Mouse (Mus musculus) forebrain, embryonic 12.5 days (tissue): Measurements from ENCODE around the gene Plekha6. TPM values are rescaled to one million over a fixed set of nuclear protein-coding genes. Genes with fewer than 3 reads are reported as not detected.
A peak's percentile ranks its signal among the peaks of the same experiment; 100 is the strongest.
"Not testable (repeated sequence)": the region's sequence is repeated elsewhere in the genome, so short reads cannot be mapped to it uniquely, and the experiment has no call there.

Experiments used
- ATAC-seq: fragments of 200-750 bp; cut with Nextera tagmentation; 2 replicates; pipeline ENCODE4 v1.8.0; 2017; ENCODE audit warnings: moderate TSS enrichment; ENCODE audit not compliant: low FRiP score
- H3K27ac ChIP-seq: fragments of 300-500 bp; sonication (generic); 2 replicates; pipeline ENCODE4 v1.5.1; 2016; ENCODE audit warnings: mild to moderate bottlenecking
- H3K27me3 ChIP-seq: fragments of 300-500 bp; sonication (generic); 2 replicates; pipeline ENCODE4 v1.6.1; 2016; ENCODE audit warnings: mild to moderate bottlenecking
- H3K36me3 ChIP-seq: fragments of 300-500 bp; sonication (generic); replicated peaks from 2 replicates; pipeline ENCODE4 v1.6.1; 2016; ENCODE audit warnings: mild to moderate bottlenecking
- H3K4me1 ChIP-seq: fragments of 300-500 bp; sonication (generic); 2 replicates; pipeline ENCODE4 v1.6.1; 2016
- H3K4me2 ChIP-seq: fragments of 300-500 bp; sonication (generic); 2 replicates; pipeline ENCODE4 v1.6.1; 2016; ENCODE audit warnings: mild to moderate bottlenecking, moderate library complexity
- H3K4me3 ChIP-seq: fragments of 300-500 bp; sonication (generic); replicated peaks from 2 replicates; pipeline ENCODE4 v1.5.1; 2016; ENCODE audit warnings: mild to moderate bottlenecking
- H3K9ac ChIP-seq: fragments of 300-500 bp; sonication (generic); 2 replicates; pipeline ENCODE4 v1.6.1; 2016; ENCODE audit warnings: mild to moderate bottlenecking
- H3K9me3 ChIP-seq: fragments of 300-500 bp; sonication (generic); 2 replicates; pipeline ENCODE4 v1.6.1; 2016
- WGBS: fragments of 180-500 bp; shearing (Covaris S2); methylation state at CpG from one replicate; pipeline ENCODE4 v1.1.7; 2016; 5-methylcytosine and 5-hydroxymethylcytosine counted together
- polyA plus RNA-seq: library from polyadenylated mRNA; unstranded; fragments of >200 nt; fragmentation: Nextera tagmentation; extraction: Ambion mirVana; gene quantifications from 2 replicates; pipeline ENCODE4 v1.2.1, GENCODE M21; 2016

Gene Plekha6
- polyA plus RNA-seq, 1 experiment from 2014 or later, result 20.6 TPM

- no peak overlapping the region for H3K4me2 ChIP-seq
- no peak overlapping the region for H3K4me3 ChIP-seq
- no peak overlapping the region for H3K27ac ChIP-seq
- H3K27me3 ChIP-seq, result peaks cover 48% of the 10 kb centered on the region
- H3K9ac ChIP-seq, result no peak overlapping the region
- peaks cover 32% of the 10 kb centered on the region for H3K4me1 ChIP-seq
- 18% methylated on average over 6 of the region's 6 CpGs for WGBS
- no peaks in the 10 kb centered on the region for H3K36me3 ChIP-seq
- H3K9me3 ChIP-seq, result no peaks in the 10 kb centered on the region
- peak; percentile 35; the same call in 1 of the 2 replicates for ATAC-seq
Observed at GRCm38 (mm10) chr1:133328299-133328795, 164.3 kb downstream of the Plekha6 start.

- 5% methylated on average over 34 of the region's 34 CpGs for whole genome bisulfite sequencing
Observed at GRCm38 (mm10) chr1:133328896-133329637, 165.1 kb downstream of the Plekha6 start.

GRCm38 (mm10) chr1:133329638-133329964 is 165.6 kb downstream of the Plekha6 start:
- no peak overlapping the region for H3K27ac ChIP-seq
- 22% methylated on average over 7 of the region's 7 CpGs for WGBS
- peaks cover 32% of the 10 kb centered on the region for H3K4me1 ChIP-seq
- peaks cover 48% of the 10 kb centered on the region for H3K27me3 ChIP-seq
- no peak for ATAC-seq
- no peaks in the 10 kb centered on the region for H3K9me3 ChIP-seq
- peak overlapping the region; percentile 33 for H3K4me3 ChIP-seq
- H3K9ac ChIP-seq, result peak overlapping the region; percentile 54
- no peaks in the 10 kb centered on the region for H3K36me3 ChIP-seq
- peak overlapping the region; percentile 63 for H3K4me2 ChIP-seq

More at GRCm38 (mm10) chr1:133328896-133329637, 165.1 kb downstream of the Plekha6 start:
- peaks cover 48% of the 10 kb centered on the region for H3K27me3 ChIP-seq
- H3K9ac ChIP-seq, result peak overlapping the region; percentile 54
- H3K4me2 ChIP-seq, result peak overlapping the region; percentile 63
- H3K36me3 ChIP-seq, result no peaks in the 10 kb centered on the region
- peak; percentile 36; the same call in 1 of the 2 replicates for ATAC-seq
- H3K27ac ChIP-seq, result no peak overlapping the region
- H3K4me3 ChIP-seq, result peak overlapping the region; percentile 33
- H3K9me3 ChIP-seq, result no peaks in the 10 kb centered on the region
- peaks cover 32% of the 10 kb centered on the region for H3K4me1 ChIP-seq

- Histone ChIP-seq H3K27me3 (peaks cover 48% of the 10 kb centered on the region), H3K27ac (no peak overlapping the region), H3K4me2 (no peak overlapping the region), H3K4me1 (peaks cover 32% of the 10 kb centered on the region), H3K9me3 (no peaks in the 10 kb centered on the region), H3K9ac (no peak overlapping the region), H3K4me3 (no peak overlapping the region), H3K36me3 (no peaks in the 10 kb centered on the region)
- peak; percentile 65 for ATAC-seq
- 62% methylated on average over 3 of the region's 3 CpGs for WGBS
Observed at GRCm38 (mm10) chr1:133331142-133331541, 167.1 kb downstream of the Plekha6 start.

GRCm38 (mm10) chr1:133332656-133333430 is 168.8 kb downstream of the Plekha6 start:
- no peaks in the 10 kb centered on the region for H3K9me3 ChIP-seq
- peaks cover 40% of the 10 kb centered on the region for H3K27me3 ChIP-seq
- no peaks in the 10 kb centered on the region for H3K36me3 ChIP-seq
- peaks cover 32% of the 10 kb centered on the region for H3K4me1 ChIP-seq
- H3K9ac ChIP-seq, result no peak overlapping the region
- H3K4me3 ChIP-seq, result no peak overlapping the region
- no peak for ATAC-seq
- H3K4me2 ChIP-seq, result no peak overlapping the region
- H3K27ac ChIP-seq, result no peak overlapping the region
- WGBS, result 88% methylated on average over 11 of the region's 11 CpGs

GRCm38 (mm10) chr1:133333937-133334336 is 169.9 kb downstream of the Plekha6 start:
- Histone ChIP-seq H3K4me1 (peaks cover 21% of the 10 kb centered on the region), H3K36me3 (no peaks in the 10 kb centered on the region), H3K4me2 (no peak overlapping the region), H3K9me3 (no peaks in the 10 kb centered on the region), H3K4me3 (no peak overlapping the region), H3K9ac (no peak overlapping the region), H3K27ac (no peak overlapping the region), H3K27me3 (peaks cover 31% of the 10 kb centered on the region)
- WGBS, result 65% methylated on average over 6 of the region's 6 CpGs
- no peak for ATAC-seq

GRCm38 (mm10) chr1:133340403-133340802 is 176.4 kb downstream of the Plekha6 start:
- H3K27ac ChIP-seq, H3K27me3 ChIP-seq, ATAC-seq, H3K4me3 ChIP-seq, H3K4me1 ChIP-seq, H3K36me3 ChIP-seq, H3K4me2 ChIP-seq, H3K9ac ChIP-seq, H3K9me3 ChIP-seq: not testable (repeated sequence)
- WGBS, result 54% methylated on average over 1 of the region's 1 CpGs

GRCm38 (mm10) chr1:133344357-133344756 is 180.3 kb downstream of the Plekha6 start:
- no peak overlapping the region for H3K27ac ChIP-seq
- no peak overlapping the region for H3K4me2 ChIP-seq
- H3K27me3 ChIP-seq, result no peaks in the 10 kb centered on the region
- no peak for ATAC-seq
- no peak overlapping the region for H3K4me3 ChIP-seq
- 91% methylated on average over 2 of the region's 2 CpGs for WGBS
- 0 out of 2 replicates have a peak, but pooled peaks cover 4% of the 10 kb centered on the region for H3K9me3 ChIP-seq
- no peak overlapping the region for H3K9ac ChIP-seq
- H3K4me1 ChIP-seq, result no peaks in the 10 kb centered on the region
- no peaks in the 10 kb centered on the region for H3K36me3 ChIP-seq

GRCm38 (mm10) chr1:133346531-133346930 is 182.5 kb downstream of the Plekha6 start:
- Histone ChIP-seq H3K36me3 (no peaks in the 10 kb centered on the region), H3K27ac (no peak overlapping the region), H3K27me3 (no peaks in the 10 kb centered on the region), H3K9me3 (0 out of 2 replicates have a peak, but pooled peaks cover 4% of the 10 kb centered on the region), H3K4me3 (no peak overlapping the region), H3K4me1 (no peaks in the 10 kb centered on the region), H3K9ac (no peak overlapping the region), H3K4me2 (no peak overlapping the region)
- ATAC-seq, result no peak
- WGBS, result 89% methylated on average over 9 of the region's 9 CpGs

- Histone ChIP-seq H3K9me3 (0 out of 2 replicates have a peak, but pooled peaks cover 4% of the 10 kb centered on the region), H3K4me3 (no peak overlapping the region), H3K36me3 (no peaks in the 10 kb centered on the region), H3K4me1 (no peaks in the 10 kb centered on the region), H3K27ac (no peak overlapping the region), H3K9ac (no peak overlapping the region), H3K27me3 (no peaks in the 10 kb centered on the region), H3K4me2 (no peak overlapping the region)
- 69% methylated on average over 3 of the region's 3 CpGs for WGBS
- no peak for ATAC-seq
Observed at GRCm38 (mm10) chr1:133347226-133347625, 183.2 kb downstream of the Plekha6 start.

GRCm38 (mm10) chr1:133347693-133348520 is 183.9 kb downstream of the Plekha6 start:
- H3K27ac ChIP-seq, result no peak overlapping the region
- H3K9me3 ChIP-seq, result 0 out of 2 replicates have a peak, but pooled peaks cover 4% of the 10 kb centered on the region
- H3K9ac ChIP-seq, result no peak overlapping the region
- no peaks in the 10 kb centered on the region for H3K36me3 ChIP-seq
- H3K4me1 ChIP-seq, result no peaks in the 10 kb centered on the region
- H3K4me3 ChIP-seq, result no peak overlapping the region
- H3K4me2 ChIP-seq, result no peak overlapping the region
- no peak for ATAC-seq
- no peaks in the 10 kb centered on the region for H3K27me3 ChIP-seq
- WGBS, result 79% methylated on average over 11 of the region's 11 CpGs

GRCm38 (mm10) chr1:133350210-133350609 is 186.2 kb downstream of the Plekha6 start, which contains the start of gene Ren1:
Ren1 (plus strand) TSS chr1:133350510.
- H3K27me3 ChIP-seq, result peaks cover 16% of the 10 kb centered on the region
- H3K4me2 ChIP-seq, result no peak within 1 kb of the TSS
- no peaks in the 10 kb centered on the region for H3K9me3 ChIP-seq
- no peaks in the 10 kb centered on the region for H3K36me3 ChIP-seq
- no peak within 1 kb of the TSS for H3K4me3 ChIP-seq
- H3K27ac ChIP-seq, result no peak within 1 kb of the TSS
- peaks cover 6% of the 10 kb centered on the region for H3K4me1 ChIP-seq
- whole genome bisulfite sequencing, result 92% methylated on average over 1 of the region's 1 CpGs
- ATAC-seq, result no peak
- no peak within 1 kb of the TSS for H3K9ac ChIP-seq
